16 mouse cellular contexts compared by ENCODE assay signal in the genomic region with DNA sequence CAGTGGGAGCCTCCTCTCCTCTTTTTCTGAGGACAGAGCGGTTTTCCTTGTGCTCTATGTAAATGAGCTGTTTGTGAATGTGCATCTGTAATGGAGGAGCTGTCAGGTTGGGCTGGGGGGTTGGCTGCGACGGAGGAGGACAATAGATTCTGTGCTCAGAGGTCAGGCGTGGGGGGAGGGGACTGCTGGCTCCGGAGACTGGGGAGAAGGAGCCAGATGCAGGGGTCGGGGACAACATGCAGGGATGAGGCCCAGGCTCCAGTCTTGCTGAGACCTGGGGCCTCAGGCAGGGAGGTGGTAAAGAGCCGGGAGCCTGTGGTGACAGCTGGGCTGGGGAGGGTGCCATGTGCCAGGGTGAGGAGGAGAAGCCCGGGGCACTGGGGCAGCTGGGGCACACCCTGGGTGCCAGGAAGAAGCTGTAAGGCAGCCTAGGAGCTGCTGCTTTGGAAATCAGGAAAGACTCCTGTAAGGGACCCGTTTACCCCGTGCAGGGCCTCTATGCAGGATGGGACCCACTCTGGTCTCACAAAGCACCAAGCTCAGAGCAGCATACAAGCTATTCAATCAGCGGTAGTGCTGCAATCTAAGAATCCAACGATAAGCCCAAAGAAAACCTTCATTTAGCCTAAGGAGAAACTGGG.
DNase-seq lines count a peak whose midpoint lies in the region; ATAC-seq and TF ChIP-seq lines count a peak whose summit lies in the region.
"Had no signal": no experiment of that assay in that cellular context is flagged by ENCODE, and none has a peak within 500 bp of the region (broad histone marks: within the 10 kb centered on the region; RNA-seq: fewer than 3 reads in every experiment).

No protein-coding gene starts in this region.

- H3K4me3 ChIP-seq in ES-Bruce4 (ENCODE audit: low read depth, low read length), result no peak overlapping the region
- no peak overlapping the region for H3K4me3 ChIP-seq in forebrain, postnatal 0 days (ENCODE audit: low read depth, low read length)
- no peak overlapping the region for H3K4me3 ChIP-seq in midbrain, embryonic 13.5 days (replicated peaks)
- H3K4me3 ChIP-seq in kidney, embryonic 14.5 days (ENCODE audit: low read length), result no peak overlapping the region
- H3K4me3 ChIP-seq: liver, embryonic 13.5 days had no signal

- no peaks in the 10 kb centered on the region for H3K36me3 ChIP-seq in ES-Bruce4 (ENCODE audit: control insufficient read depth, insufficient read depth, low read length, poor library complexity, severe bottlenecking)
- H3K36me3 ChIP-seq in forebrain, postnatal 0 days (ENCODE audit: insufficient read depth), result no peaks in the 10 kb centered on the region
- H3K36me3 ChIP-seq in midbrain, embryonic 13.5 days, result 0 out of 2 replicates have a peak, but pooled peaks cover 6% of the 10 kb centered on the region
- no peaks in the 10 kb centered on the region for H3K36me3 ChIP-seq in kidney, embryonic 14.5 days (ENCODE audit: control insufficient read depth, insufficient read depth, low read length)
- H3K36me3 ChIP-seq: liver, embryonic 13.5 days had no signal

- TF ChIP-seq EP300 in ES-Bruce4 (IDR thresholded peaks at IDR 0.05; ENCODE audit: insufficient read depth, low read depth, low read length), result peak; percentile 89

- TF ChIP-seq POLR2A in ES-Bruce4 (IDR thresholded peaks at IDR 0.05; ENCODE audit: insufficient read depth, low read length), result no peak

- no peak for TF ChIP-seq CTCF in ES-Bruce4 (IDR thresholded peaks at IDR 0.05; ENCODE audit: low read depth, low read length)
- no peak for TF ChIP-seq CTCF in forebrain, postnatal 0 days (IDR thresholded peaks at IDR 0.05; ENCODE audit: low read depth)

- peak overlapping the region; percentile 47; the same call in 1 of the 2 replicates for H3K27ac ChIP-seq in ES-Bruce4 (ENCODE audit: insufficient read depth, low read length)
- peak overlapping the region; percentile 40 for H3K27ac ChIP-seq in forebrain, postnatal 0 days (ENCODE audit: low read depth, low read length)
- peak overlapping the region; percentile 91 for H3K27ac ChIP-seq in midbrain, embryonic 13.5 days
- no peak overlapping the region for H3K27ac ChIP-seq in kidney, embryonic 14.5 days (ENCODE audit: low read depth, low read length)
- H3K27ac ChIP-seq: liver, embryonic 13.5 days had no signal

- peak; percentile 72 for ATAC-seq in forebrain, postnatal 0 days
- ATAC-seq in midbrain, embryonic 13.5 days, result peak; percentile 88
- no peak for ATAC-seq in megakaryocyte-erythroid progenitor cell, adult 5-6 weeks (replicated peaks; ENCODE audit: low FRiP score, low TSS enrichment, poor library complexity, severe bottlenecking)
- ATAC-seq in kidney, embryonic 14.5 days (ENCODE audit: low FRiP score, low TSS enrichment), result no peak
- ATAC-seq: activated CD4-positive, CD25-positive, alpha-beta regulatory T cell, adult 4 months; CD4-positive, CD25-positive, alpha-beta regulatory T cell, adult 4 months; intestine, embryonic 16.5 days had no signal

- 7% methylated on average over 12 of the region's 12 CpGs for whole genome bisulfite sequencing in forebrain, postnatal 0 days
- 3% methylated on average over 12 of the region's 12 CpGs for WGBS in midbrain, embryonic 13.5 days
- 14% methylated on average over 12 of the region's 12 CpGs for WGBS in kidney, embryonic 14.5 days

- no peaks in the 10 kb centered on the region for H3K27me3 ChIP-seq in ES-Bruce4 (ENCODE audit: control insufficient read depth, insufficient read depth, low read length, poor library complexity, severe bottlenecking)
- H3K27me3 ChIP-seq in forebrain, postnatal 0 days (ENCODE audit: insufficient read depth, low read length), result no peaks in the 10 kb centered on the region
- peaks cover 29% of the 10 kb centered on the region for H3K27me3 ChIP-seq in midbrain, embryonic 13.5 days
- H3K27me3 ChIP-seq in kidney, embryonic 14.5 days (ENCODE audit: control insufficient read depth, insufficient read depth, low read length), result peaks cover 41% of the 10 kb centered on the region

- DNase-seq in embryo, embryonic 10.5 days (ENCODE audit: low spot score), result peak; percentile 86
- peak; percentile 39 for DNase-seq in forebrain, postnatal 0 days
- DNase-seq in liver (no peak), MN1 (ENCODE audit: low spot score) (no peak)
- DNase-seq: cerebellum, adult 11-12 months; heart, adult 11 months; layer of hippocampus, adult 9-11 months; liver, embryonic 13.5 days; thymus, postnatal 14 days had no signal

- H3K4me1 ChIP-seq in ES-Bruce4 (ENCODE audit: control insufficient read depth, insufficient read depth, low read length), result peaks cover 10% of the 10 kb centered on the region
- no peaks in the 10 kb centered on the region for H3K4me1 ChIP-seq in forebrain, postnatal 0 days (ENCODE audit: insufficient read depth)
- H3K4me1 ChIP-seq in midbrain, embryonic 13.5 days (replicated peaks), result peaks cover 29% of the 10 kb centered on the region
- peaks cover 6% of the 10 kb centered on the region; the same call in 1 of the 2 replicates for H3K4me1 ChIP-seq in kidney, embryonic 14.5 days (ENCODE audit: control insufficient read depth, insufficient read depth, low read length)
- H3K4me1 ChIP-seq: liver, embryonic 13.5 days had no signal

- H3K9me3 ChIP-seq in ES-Bruce4 (replicated peaks; ENCODE audit: control insufficient read depth, insufficient read depth, low read length, poor library complexity, severe bottlenecking), result no peaks in the 10 kb centered on the region; the same call in 1 of the 2 replicates
- H3K9me3 ChIP-seq in forebrain, postnatal 0 days (ENCODE audit: low read length), result 0 out of 2 replicates have a peak, but pooled peaks cover 5% of the 10 kb centered on the region
- H3K9me3 ChIP-seq in midbrain, embryonic 13.5 days, result peaks cover 31% of the 10 kb centered on the region
- H3K9me3 ChIP-seq in kidney, embryonic 14.5 days (ENCODE audit: control insufficient read depth, low read length), result peaks cover 19% of the 10 kb centered on the region; the same call in 1 of the 2 replicates
- H3K9me3 ChIP-seq: liver, embryonic 13.5 days had no signal

- no peak overlapping the region for H3K4me2 ChIP-seq in forebrain, postnatal 0 days (ENCODE audit: low read depth)
- peak overlapping the region; percentile 31 for H3K4me2 ChIP-seq in midbrain, embryonic 13.5 days (replicated peaks)
- no peak overlapping the region for H3K4me2 ChIP-seq in kidney, embryonic 14.5 days (replicated peaks; ENCODE audit: low read depth, low read length)
- H3K4me2 ChIP-seq: liver, embryonic 13.5 days had no signal

- no peak overlapping the region for H3K9ac ChIP-seq in ES-Bruce4 (ENCODE audit: low read depth, poor library complexity, severe bottlenecking)
- H3K9ac ChIP-seq in forebrain, postnatal 0 days, result 0 out of 2 replicates have a peak overlapping the region, but pooled peaks have one; percentile 18
- peak overlapping the region; percentile 44 for H3K9ac ChIP-seq in midbrain, embryonic 13.5 days (replicated peaks)
- no peak overlapping the region for H3K9ac ChIP-seq in kidney, embryonic 14.5 days (ENCODE audit: low read depth, low read length)
- H3K9ac ChIP-seq: liver, embryonic 13.5 days had no signal

Comparison
In these comparisons a context has a peak if more than half of its experiments do, and no peak if none do; other contexts are left out.
1. H3K9ac ChIP-seq: peak in forebrain, postnatal 0 days (single experiment) and midbrain, embryonic 13.5 days (single experiment); none in ES-Bruce4 (single experiment) and kidney, embryonic 14.5 days (single experiment).
2. DNase-seq: peak in embryo, embryonic 10.5 days (single experiment) and forebrain, postnatal 0 days (single experiment); none in liver (single experiment) and MN1 (single experiment).
3. ATAC-seq: peak in forebrain, postnatal 0 days (single experiment) and midbrain, embryonic 13.5 days (single experiment); none in megakaryocyte-erythroid progenitor cell, adult 5-6 weeks (single experiment) and kidney, embryonic 14.5 days (single experiment).